Mouse (Mus musculus) heart, embryonic 11.5 days (tissue): ENCODE results near the gene Tchh. TPM values are rescaled to one million over a fixed set of nuclear protein-coding genes. Genes with fewer than 3 reads are reported as not detected.
"Not testable (repeated sequence)": the region's sequence is repeated elsewhere in the genome, so short reads cannot be mapped to it uniquely, and the experiment has no call there.

Experiments used
- ATAC-seq: fragments of 200-750 bp; cut with Nextera tagmentation; replicated peaks from 2 replicates; pipeline ENCODE4 v1.8.0; 2017; ENCODE audit warnings: moderate library complexity; ENCODE audit not compliant: insufficient number of reproducible peaks, low FRiP score, low TSS enrichment
- H3K27ac ChIP-seq: fragments of 300-500 bp; sonication (generic); 2 replicates; pipeline ENCODE4 v1.5.1; 2014; ENCODE audit warnings: mild to moderate bottlenecking, low read depth, low read length
- H3K27me3 ChIP-seq: fragments of 300-500 bp; sonication (generic); 2 replicates; pipeline ENCODE4 v1.6.1; 2014; ENCODE audit warnings: mild to moderate bottlenecking, low read length, mixed read lengths; ENCODE audit not compliant: control insufficient read depth, insufficient read depth
- H3K36me3 ChIP-seq: fragments of 300-500 bp; sonication (generic); 2 replicates; pipeline ENCODE4 v1.6.1; 2014; ENCODE audit warnings: mild to moderate bottlenecking, low read length, moderate library complexity, mixed read lengths; ENCODE audit not compliant: control insufficient read depth, insufficient read depth
- H3K4me1 ChIP-seq: fragments of 300-500 bp; sonication (generic); 2 replicates; pipeline ENCODE4 v1.6.1; 2014; ENCODE audit warnings: low read length; ENCODE audit not compliant: control insufficient read depth, insufficient read depth
- H3K4me2 ChIP-seq: fragments of 300-500 bp; sonication (generic); 2 replicates; pipeline ENCODE4 v1.6.1; 2014; ENCODE audit warnings: mild to moderate bottlenecking, moderate library complexity
- H3K4me3 ChIP-seq: fragments of 300-500 bp; sonication (generic); 2 replicates; pipeline ENCODE4 v1.5.1; 2014; ENCODE audit warnings: low read depth, low read length
- H3K9ac ChIP-seq: fragments of 300-500 bp; sonication (generic); 2 replicates; pipeline ENCODE4 v1.6.1; 2014; ENCODE audit warnings: mild to moderate bottlenecking, low read depth, low read length, moderate library complexity
- H3K9me3 ChIP-seq: fragments of 300-500 bp; sonication (generic); replicated peaks from 2 replicates; pipeline ENCODE4 v1.6.1; 2016; ENCODE audit warnings: low read length; ENCODE audit not compliant: control insufficient read depth
- WGBS: fragments of 180-500 bp; shearing (Covaris S2); extraction: QIAGEN DNeasy Blood & Tissue Kit; methylation state at CpG from one replicate; pipeline ENCODE4 v1.1.7; 2014; ENCODE audit not compliant: insufficient replicate concordance; 5-methylcytosine and 5-hydroxymethylcytosine counted together
- polyA plus RNA-seq: library from polyadenylated mRNA; unstranded; fragments of >200 nt; fragmentation: Nextera tagmentation; extraction: Ambion mirVana; gene quantifications from 2 replicates; pipeline ENCODE4 v1.2.1, GENCODE M21; 2014

The Tchh gene
- polyA plus RNA-seq, 1 experiment from 2014 or later, result 0.76 TPM

DNA sequence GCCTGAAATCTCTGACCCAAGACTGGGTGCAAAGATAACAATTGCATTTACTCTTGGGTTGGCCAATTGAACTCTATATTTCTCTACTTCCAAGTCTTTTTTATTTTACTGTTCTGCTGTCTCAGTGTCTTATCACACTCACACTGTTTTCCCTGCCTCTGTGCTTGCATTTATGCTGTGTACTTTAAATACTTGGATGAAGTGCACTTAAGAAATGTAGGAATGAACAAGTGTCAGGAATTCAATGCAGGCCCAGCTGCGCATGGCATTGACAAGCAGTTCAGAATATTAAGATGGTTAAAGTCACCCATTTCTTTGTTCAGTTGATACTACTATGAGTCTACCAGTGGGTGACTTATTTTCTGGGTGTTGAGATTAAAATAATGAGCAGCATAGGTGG, 37.9 kb downstream of the Tchh start:
- Histone ChIP-seq H3K9ac (no peak overlapping the region), H3K9me3 (no peaks in the 10 kb centered on the region), H3K4me1 (no peaks in the 10 kb centered on the region), H3K36me3 (no peaks in the 10 kb centered on the region), H3K4me2 (no peak overlapping the region), H3K4me3 (no peak overlapping the region), H3K27ac (no peak overlapping the region), H3K27me3 (no peaks in the 10 kb centered on the region)
- no peak for ATAC-seq
- WGBS, result 73% methylated on average over 1 of the region's 1 CpGs

DNA sequence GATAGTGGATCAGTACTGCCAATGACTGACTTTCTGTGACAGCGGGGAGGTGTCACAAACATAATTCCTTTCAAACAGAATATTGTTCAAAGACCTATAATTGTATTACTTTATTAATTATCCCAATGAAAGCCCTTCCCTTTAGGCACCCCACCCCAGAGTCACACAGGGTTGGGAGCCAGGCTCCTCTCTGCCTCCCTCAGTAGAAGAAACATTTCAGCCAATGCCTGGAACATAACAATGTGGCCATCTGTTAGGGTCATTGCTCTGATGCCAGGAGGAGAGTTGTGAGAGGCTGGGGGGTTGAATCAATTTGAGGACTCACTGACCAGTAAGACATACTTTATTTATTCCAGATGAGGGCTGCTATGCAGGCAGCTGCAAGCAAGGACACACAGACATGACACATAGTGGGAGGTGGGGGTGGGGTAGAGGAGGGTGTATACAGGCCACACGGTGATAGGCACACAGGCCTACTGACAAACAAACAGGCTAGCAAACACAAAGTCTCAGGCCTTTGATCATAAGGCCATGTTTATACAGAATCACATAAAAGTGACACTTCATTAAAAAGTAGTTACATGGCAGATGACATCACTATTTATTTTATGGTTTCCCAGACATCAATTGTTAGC, 40.0 kb downstream of the Tchh start:
- no peaks in the 10 kb centered on the region for H3K27me3 ChIP-seq
- no peak for ATAC-seq
- no peak overlapping the region for H3K9ac ChIP-seq
- H3K27ac ChIP-seq, result no peak overlapping the region
- no peaks in the 10 kb centered on the region for H3K36me3 ChIP-seq
- no peaks in the 10 kb centered on the region for H3K4me1 ChIP-seq
- H3K4me3 ChIP-seq, result no peak overlapping the region
- no peak overlapping the region for H3K4me2 ChIP-seq
- 67% methylated on average over 2 of the region's 2 CpGs for WGBS
- no peaks in the 10 kb centered on the region for H3K9me3 ChIP-seq

DNA sequence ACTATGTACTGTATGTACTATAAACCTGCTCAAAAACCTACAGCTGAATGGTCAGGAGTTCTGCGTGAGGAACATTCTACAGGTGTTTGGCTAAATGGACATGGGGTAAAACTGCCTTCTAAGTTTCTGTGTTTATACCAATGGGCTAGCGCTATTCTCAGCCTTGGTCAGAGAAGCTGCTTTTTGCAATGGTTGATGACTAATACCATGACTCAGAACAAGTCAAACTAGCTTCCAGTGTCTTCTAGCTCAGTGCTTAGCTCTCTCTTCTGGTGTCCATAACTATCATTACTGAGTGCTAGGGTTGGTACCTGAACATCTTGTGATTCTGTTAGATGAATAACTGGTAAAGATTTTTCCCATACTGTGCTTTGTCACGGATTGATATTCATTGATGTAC, 43.5 kb downstream of the Tchh start:
- Histone ChIP-seq H3K9me3 (no peaks in the 10 kb centered on the region), H3K9ac (no peak overlapping the region)
- 80% methylated on average over 3 of the region's 3 CpGs for WGBS

DNA sequence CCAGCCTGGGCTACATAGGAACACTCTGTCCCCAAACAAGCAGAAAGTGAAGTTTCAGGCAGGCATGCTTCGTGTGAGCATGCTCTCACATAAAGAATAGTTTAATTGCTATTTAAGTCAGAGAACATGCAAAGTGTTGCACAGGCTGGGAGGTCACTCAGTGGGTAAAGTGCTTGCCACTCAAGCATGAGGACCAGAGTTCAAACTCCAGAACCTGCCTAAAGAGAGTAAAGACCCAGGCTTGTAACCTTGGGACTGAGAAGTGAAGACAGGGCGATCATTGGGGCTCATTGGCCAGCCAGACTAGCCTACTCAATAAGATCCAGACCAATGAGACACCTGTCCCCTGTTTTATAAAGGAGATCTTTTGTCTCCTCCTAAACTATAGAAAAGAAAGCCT, 46.4 kb downstream of the Tchh start:
- Histone ChIP-seq H3K36me3 (no peaks in the 10 kb centered on the region), H3K4me1 (no peaks in the 10 kb centered on the region), H3K9me3 (no peaks in the 10 kb centered on the region), H3K4me3 (no peak overlapping the region), H3K27ac (no peak overlapping the region), H3K27me3 (no peaks in the 10 kb centered on the region), H3K9ac (no peak overlapping the region), H3K4me2 (no peak overlapping the region)
- WGBS, result 73% methylated on average over 2 of the region's 2 CpGs
- no peak for ATAC-seq

More for the DNA sequence above, 43.5 kb downstream of the Tchh start:
- Histone ChIP-seq H3K27ac (no peak overlapping the region), H3K4me1 (no peaks in the 10 kb centered on the region), H3K4me2 (no peak overlapping the region), H3K4me3 (no peak overlapping the region), H3K27me3 (no peaks in the 10 kb centered on the region), H3K36me3 (no peaks in the 10 kb centered on the region)
- no peak for ATAC-seq

DNA sequence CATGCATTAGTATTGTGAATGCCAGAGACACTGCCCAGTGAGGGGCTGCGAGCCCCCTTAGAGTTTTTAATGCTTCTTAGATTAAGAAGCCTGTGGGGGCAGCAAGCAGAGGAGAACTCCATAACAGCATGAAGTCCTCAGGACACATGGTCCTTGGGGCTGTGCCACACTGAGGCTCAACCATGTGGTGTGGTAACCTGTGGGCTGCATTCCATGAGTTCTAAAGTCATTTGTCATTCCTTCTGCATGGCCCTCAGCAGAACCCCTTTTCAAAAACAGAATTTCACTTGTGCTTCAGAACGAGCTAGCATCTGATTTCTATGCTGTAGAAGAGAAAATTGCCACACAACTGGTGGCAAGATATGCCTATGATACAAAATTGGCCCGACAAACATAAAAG, 50.0 kb downstream of the Tchh start:
- Histone ChIP-seq H3K27ac (no peak overlapping the region), H3K4me3 (no peak overlapping the region), H3K4me2 (no peak overlapping the region), H3K36me3 (no peaks in the 10 kb centered on the region), H3K4me1 (no peaks in the 10 kb centered on the region), H3K9ac (no peak overlapping the region), H3K9me3 (no peaks in the 10 kb centered on the region), H3K27me3 (no peaks in the 10 kb centered on the region)
- no peak for ATAC-seq
- 78% methylated on average over 3 of the region's 3 CpGs for WGBS

DNA sequence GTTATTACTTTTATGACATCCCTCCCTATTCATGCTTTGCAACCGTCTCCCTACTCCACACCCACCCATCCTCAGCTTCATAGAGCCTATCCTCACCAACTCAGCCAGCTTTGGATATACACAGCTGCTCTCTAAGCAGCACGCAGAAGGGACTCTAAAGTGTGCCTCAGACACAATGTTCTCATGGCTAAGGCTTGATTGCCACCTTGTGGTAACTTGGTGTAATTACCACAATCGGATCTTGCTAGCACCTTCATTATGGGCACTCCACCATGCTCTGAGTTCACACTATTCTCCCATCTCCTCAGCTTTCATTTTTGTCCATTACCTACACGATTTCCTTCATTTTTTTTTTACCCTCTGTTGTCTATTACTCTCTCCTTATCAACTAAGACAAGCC, 51.9 kb downstream of the Tchh start:
- Histone ChIP-seq H3K9me3 (no peaks in the 10 kb centered on the region), H3K4me1 (no peaks in the 10 kb centered on the region), H3K27me3 (no peaks in the 10 kb centered on the region), H3K36me3 (no peaks in the 10 kb centered on the region), H3K4me2 (no peak overlapping the region), H3K4me3 (no peak overlapping the region), H3K27ac (no peak overlapping the region), H3K9ac (no peak overlapping the region)
- WGBS, result 2% methylated on average over 4 of the region's 4 CpGs
- no peak for ATAC-seq

DNA sequence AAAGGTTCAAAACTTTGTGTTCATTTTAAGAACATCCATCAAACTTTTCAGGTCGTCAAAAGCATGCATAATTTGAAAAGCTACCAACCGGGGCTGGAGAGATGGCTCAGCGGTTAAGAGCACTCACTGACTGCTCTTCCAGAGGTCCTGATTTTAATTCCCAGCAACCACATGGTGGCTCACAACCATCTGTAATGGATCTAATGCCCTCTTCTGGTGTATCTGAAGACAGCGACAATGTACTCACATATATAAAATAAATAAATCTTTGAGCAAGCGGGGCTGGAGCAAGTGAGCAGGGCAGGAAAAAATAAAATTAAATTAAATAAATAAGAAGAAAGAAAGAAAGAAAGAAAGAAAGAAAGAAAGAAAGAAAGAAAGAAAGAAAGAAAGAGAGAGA, 52.6 kb downstream of the Tchh start:
- H3K4me2 ChIP-seq, H3K36me3 ChIP-seq, ATAC-seq, H3K27me3 ChIP-seq, H3K9ac ChIP-seq, H3K9me3 ChIP-seq, H3K4me1 ChIP-seq, H3K4me3 ChIP-seq, H3K27ac ChIP-seq: not testable (repeated sequence)
- WGBS, result 28% methylated on average over 5 of the region's 5 CpGs

DNA sequence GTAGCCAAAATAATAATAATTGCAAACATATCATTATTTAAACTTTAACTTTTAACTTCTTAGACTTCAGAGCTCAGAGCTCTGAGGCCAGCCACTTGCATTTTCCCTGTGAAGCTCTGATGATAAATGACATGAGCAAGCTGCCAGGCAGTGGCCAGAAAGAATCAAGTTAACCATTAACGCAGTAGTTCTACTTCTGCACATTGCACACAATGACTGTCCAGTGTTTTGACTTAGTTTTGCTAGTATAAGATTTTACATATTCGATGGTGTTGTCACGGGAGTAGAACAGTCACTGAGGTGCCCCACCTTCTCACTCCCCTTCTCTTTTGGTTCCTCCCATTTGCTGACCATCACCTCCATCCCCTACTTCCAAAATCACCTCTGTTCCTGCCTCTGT, 55.0 kb downstream of the Tchh start:
- no peak overlapping the region for H3K4me2 ChIP-seq

More for the DNA sequence above, 55.0 kb downstream of the Tchh start:
- Histone ChIP-seq H3K27ac (no peak overlapping the region), H3K9ac (no peak overlapping the region), H3K9me3 (no peaks in the 10 kb centered on the region), H3K4me3 (no peak overlapping the region), H3K27me3 (no peaks in the 10 kb centered on the region), H3K4me1 (no peaks in the 10 kb centered on the region), H3K36me3 (no peaks in the 10 kb centered on the region)
- 68% methylated on average over 3 of the region's 3 CpGs for WGBS
- ATAC-seq, result no peak
